Mouse (Mus musculus): ENCODE results near the gene Mlh1.

- TF ChIP-seq GATA1 (IDR thresholded peaks at IDR 0.05; ENCODE audit: borderline replicate concordance, low read length), result no peak
- no peak for TF ChIP-seq FLI1 (IDR thresholded peaks at IDR 0.05; ENCODE audit: low read length)
These were observed 78.4 kb downstream of the Mlh1 start for GRCm38 (mm10) chr9:111193211-111193610.

Measured in megakaryocyte, embryonic 14.5 days (primary cell).